Mouse (Mus musculus) gastrocnemius, postnatal 4 days (tissue): ENCODE data around the gene Rhoq. TPM values are rescaled to one million over a fixed set of nuclear protein-coding genes. Genes with fewer than 3 reads are reported as not detected.
A peak's percentile ranks its signal among the peaks of the same experiment; 100 is the strongest.

ENCODE experiments used
- DNase-seq, 2 experiments: peaks; one replicate each; pipeline ENCODE4 v3.0.0; 2021 to 2022; ENCODE audit warnings: low spot score in 2 of 2, mixed read lengths in 2 of 2
- total RNA-seq, 2 experiments: library from RNA; stranded (reverse); gene quantifications; 2 replicates each; pipeline ENCODE4 v1.2.3; 2021

Gene Rhoq
- total RNA-seq, 2 experiments from 2014 or later: 155 to 176 TPM

DNA sequence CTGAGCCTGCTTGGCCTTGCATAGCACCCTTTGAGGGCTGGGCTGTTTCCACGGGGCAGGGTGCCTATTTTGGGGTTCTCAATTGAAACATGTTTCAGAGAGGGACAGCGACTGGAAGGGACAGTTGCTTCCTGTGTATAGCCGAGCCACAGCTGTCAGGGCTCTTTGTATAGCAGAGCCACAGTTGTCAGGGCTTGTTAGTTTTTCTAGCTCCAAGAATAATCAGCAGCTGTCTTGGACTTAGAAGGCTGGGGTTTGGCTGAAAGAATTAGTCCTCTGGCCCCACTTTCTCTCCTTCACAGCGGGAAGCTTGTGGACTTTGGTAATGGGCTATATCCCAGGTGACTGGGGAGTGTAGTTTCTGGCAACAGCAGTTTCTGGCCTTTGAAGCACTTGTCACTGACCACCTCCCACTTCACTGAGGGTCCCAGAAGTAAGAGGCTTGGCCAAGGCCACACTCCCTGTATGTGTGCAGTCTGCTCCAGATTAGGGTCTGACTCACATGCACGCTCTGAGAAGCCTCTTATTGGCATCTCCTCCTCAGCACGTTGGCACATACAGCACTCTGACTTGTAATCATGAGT, 25.8 kb downstream of the Rhoq start:
- DNase-seq: peak in 1 of 2 experiments; percentile 65

- DNase-seq: no peak
Observed at GRCm38 (mm10) chr17:86991306-86991705, 28.4 kb downstream of the Rhoq start.

- no peak for DNase-seq
Observed at GRCm38 (mm10) chr17:86997323-86997722, 34.4 kb downstream of the Rhoq start.

DNA sequence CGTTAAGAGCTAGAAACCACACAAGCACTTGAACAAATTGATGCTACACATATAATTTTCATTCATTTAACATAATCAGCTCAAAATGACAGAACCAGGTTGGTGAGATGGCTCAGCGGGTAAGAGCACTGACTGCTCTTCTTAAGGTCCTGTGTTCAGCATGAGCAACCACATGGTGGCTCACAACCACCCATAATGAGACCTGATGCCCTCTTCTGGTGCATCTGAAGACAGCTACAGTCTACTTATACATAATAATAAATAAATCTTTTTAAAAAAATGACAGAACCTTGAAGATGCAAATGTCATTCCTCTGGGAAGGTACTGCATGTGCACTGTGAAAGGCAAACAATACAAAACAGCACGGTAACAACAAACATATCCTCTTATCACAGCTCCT, 46.1 kb downstream of the Rhoq start:
- no peak for DNase-seq

- DNase-seq: peak in 1 of 2 experiments; percentile 22
Observed at GRCm38 (mm10) chr17:87011301-87012019, 48.6 kb downstream of the Rhoq start.

DNA sequence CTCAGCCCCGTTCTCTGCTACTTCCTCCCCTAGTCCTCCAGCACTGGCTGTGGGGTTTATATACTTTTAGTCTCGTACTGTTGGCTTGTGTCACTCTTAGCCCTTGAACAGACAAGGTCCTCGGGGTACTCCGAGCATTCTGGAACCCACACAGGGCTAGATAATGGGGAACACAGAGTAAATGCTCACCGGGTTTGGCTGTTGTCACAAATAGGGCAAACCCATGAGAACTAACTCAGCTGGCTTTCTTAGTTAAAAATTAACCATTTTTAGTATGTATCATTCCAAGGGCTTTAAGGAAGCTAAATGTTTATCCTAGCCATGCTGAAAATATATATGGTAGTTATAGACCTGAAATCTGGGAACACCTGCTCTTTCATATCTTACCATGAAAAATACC, 56.8 kb downstream of the Rhoq start:
- DNase-seq: no peak

GRCm38 (mm10) chr17:87024491-87025242, 61.8 kb downstream of the Rhoq start:
- DNase-seq: peak in 1 of 2 experiments; percentile 18

DNA sequence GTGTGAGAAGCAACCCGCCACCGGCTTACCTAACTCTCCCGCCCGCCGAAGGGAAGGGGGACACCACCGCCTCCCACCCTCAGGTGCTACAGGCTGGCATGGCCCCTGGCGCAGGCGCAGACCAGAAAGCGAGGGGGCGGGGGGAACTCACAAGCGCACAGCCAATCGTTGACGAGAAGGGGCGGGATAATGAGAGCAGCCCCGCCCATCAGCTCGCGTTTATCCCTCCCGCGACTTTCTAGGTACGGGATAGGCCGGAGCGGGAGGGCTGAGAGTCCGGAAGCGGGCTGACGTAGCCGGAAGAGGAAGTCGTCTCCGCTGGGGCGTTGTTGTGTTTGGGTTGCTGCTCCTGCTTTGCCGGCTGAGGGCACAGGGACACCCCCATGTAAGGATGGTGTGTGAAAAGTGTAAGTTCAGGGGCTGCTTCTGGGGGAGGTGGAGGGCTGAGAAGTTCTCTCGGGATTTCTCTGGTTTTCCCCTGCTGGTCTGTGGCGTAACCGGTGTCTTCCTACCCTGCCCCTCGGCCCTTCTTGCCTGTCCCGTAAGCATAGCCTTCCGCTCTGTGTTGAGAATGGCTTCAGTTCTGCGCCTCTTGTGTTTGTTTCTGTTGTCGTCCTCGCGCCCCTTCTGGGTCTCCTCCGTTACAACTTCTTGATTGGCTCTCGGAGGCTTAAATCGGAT, 62.5 kb downstream of the Rhoq start, which contains the start of the genes Pigf and Cript:
TSS of gene Pigf (minus strand) at position 138 of the 681 bp plus-strand sequence.
TSS of gene Cript (plus strand) at position 282 of the 681 bp plus-strand sequence.
- DNase-seq: peak; percentile 91 to 97

DNA sequence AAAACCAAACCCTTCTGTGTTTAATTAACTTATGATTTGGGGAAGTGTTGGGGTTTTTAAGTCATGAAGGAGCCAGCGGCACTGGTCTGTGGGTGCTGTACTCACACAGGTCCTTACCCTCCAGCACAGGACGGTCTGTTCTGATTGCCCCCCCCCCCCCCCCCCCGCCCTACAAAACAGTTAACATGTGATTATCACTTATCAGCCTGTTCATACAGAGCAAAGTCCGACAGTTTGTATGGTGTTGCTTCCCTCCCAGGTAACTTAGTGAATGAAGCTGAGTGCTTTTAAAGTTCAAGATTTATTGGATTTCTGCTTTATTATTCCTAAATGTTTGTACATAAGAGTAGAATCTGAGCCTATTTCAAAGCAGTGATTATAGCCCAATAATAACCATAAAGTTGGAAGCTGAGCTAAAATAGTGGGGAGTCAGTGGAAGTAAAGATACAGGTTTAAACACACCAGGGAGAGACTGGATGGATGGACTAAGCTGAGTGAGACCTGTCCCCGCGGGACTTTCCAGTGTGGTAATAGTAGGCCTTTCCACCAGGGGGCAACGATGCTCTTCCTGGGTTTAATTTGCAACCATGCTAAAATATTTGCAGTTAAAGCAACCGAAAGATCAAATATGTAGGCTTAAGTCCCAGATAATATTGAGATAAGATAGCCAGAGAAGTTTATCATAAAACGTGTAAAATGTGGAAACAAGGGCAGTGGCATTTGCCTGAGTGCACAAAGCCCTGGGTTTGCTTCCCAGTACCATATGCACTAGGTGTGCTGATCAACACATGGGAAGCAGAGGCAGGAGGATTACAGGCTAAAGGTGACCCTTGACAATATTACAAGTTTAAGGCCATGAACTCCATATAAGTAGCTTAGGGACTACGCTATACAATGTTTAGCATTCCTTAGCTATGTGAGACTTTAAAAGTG, 73.5 kb downstream of the Rhoq start:
- no peak for DNase-seq

GRCm38 (mm10) chr17:87038496-87038895, 75.6 kb downstream of the Rhoq start:
- no peak for DNase-seq

- no peak for DNase-seq
Observed at GRCm38 (mm10) chr17:87041739-87042138, 78.9 kb downstream of the Rhoq start.

DNA sequence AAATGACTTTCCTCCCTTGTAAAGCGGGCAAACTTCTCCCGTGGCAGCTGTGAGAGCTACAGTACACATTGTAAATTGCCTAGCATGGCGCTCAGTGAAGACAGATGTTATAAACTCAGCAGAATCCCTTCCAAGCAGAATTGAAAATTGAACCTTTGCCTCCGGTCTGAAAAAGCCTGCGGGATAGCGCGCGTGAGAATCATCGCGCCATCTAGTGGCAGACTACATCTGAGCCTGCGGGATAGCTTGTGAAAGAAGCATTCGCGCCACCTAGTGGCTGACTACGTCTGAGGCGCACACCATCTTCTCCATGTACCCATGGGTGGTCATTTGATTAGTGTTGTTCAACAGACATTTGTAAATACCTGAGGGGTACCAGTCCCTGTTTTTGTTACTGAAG, 81.5 kb downstream of the Rhoq start:
- DNase-seq: peak; percentile 80 to 93

DNA sequence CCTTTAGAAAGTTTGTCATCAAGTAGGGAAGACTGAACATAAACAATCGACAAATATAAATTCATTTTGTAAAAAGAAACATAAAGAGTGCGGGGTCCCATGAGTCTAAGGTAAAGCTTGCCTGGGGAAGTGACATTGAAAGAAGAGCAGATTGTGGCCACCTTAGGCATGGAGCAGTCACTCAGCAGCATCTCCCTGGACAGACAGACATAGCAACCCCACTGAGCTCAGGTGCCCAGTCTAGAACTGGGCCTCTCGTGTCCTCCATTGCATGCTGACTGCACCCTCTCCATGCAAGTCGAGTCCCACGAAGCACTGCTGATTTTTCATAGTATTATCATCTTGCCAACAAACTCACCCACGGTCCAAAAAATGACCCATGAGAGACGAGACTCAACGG, 81.9 kb downstream of the Rhoq start:
- no peak for DNase-seq

Other genes with a start within 250 kb of the Rhoq start
- 10 to 100 TPM; 51.0 to 57.3 TPM for gene Epas1, start 209.4 kb upstream of the Rhoq start, total RNA-seq
- gene Tmem247, start 45.7 kb upstream of the Rhoq start, total RNA-seq: not detected
- not detected for gene Atp6v1e2, start 15.2 kb upstream of the Rhoq start, total RNA-seq
- gene Pigf, start 62.3 kb downstream of the Rhoq start, total RNA-seq: 1 to 10 TPM; 4.5 to 5.8 TPM
- gene Cript, start 62.5 kb downstream of the Rhoq start, total RNA-seq: 10 to 100 TPM; 27.9 to 29.9 TPM
- 10 to 100 TPM; 17.5 to 18.2 TPM for gene Socs5, start 144.6 kb downstream of the Rhoq start, total RNA-seq